Mouse (Mus musculus): ENCODE measurements around the gene Lypd5.

DNA sequence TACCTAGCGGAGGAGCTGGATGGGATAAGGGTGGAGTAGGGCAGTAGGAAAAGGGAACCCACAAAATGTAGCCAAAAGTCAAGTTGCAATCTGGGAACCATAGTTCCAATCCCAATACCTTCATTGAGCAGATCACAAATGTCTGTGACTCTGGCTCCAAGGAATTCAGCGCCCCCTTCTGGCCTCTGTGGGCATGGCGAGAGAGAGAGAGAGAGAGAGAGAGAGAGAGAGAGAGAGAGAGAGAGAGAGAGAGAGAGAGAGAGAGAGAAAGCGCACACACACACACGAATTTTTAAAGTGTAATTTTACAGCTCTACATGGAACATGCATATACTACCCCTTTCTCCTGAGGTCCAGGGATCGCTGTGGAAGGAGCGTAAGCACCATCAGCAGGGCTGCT, 14.2 kb downstream of the Lypd5 start:
- TF ChIP-seq CTCF (IDR thresholded peaks at IDR 0.05; ENCODE audit: low read depth) (peak; percentile 21; the same call in 1 of the 2 replicates), EP300 (IDR thresholded peaks at IDR 0.05; ENCODE audit: low read depth) (no peak)
